Mouse (Mus musculus): ENCODE results near the gene Hist1h3d. TPM values are rescaled to one million over a fixed set of nuclear protein-coding genes. Genes with fewer than 3 reads are reported as not detected.

Gene Hist1h3d
- not detected for polyA plus RNA-seq (2017; shearing (Covaris generic))

DNA sequence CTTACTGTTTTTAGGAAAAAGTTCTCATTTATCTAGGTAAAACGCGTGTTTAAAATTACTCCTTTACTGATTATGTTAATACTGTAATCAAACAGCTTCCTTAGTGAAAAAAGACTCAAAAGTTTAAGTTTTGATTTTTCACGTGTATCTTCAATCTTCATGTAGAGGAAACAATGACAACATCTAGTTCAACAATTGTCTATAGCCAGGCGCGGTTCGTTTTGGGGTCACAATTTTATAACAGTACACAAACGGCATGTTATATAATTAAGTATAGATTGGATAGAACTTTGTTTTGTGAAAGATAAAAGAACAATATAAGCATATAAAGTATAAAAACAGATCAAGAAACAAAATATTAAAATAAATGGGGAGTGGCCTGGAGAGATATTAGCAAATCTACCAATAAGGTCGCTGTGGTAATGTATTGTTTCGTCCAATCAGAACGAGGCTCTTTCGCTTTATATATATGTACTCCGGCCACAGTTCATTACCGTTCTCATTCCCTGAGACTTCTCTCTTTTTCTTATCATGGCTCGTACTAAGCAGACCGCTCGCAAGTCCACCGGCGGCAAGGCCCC lies at the start of gene Hist1h3d:
Gene Hist1h3d (plus strand): TSS at position 493 of the 581 bp plus-strand sequence.

DNA sequence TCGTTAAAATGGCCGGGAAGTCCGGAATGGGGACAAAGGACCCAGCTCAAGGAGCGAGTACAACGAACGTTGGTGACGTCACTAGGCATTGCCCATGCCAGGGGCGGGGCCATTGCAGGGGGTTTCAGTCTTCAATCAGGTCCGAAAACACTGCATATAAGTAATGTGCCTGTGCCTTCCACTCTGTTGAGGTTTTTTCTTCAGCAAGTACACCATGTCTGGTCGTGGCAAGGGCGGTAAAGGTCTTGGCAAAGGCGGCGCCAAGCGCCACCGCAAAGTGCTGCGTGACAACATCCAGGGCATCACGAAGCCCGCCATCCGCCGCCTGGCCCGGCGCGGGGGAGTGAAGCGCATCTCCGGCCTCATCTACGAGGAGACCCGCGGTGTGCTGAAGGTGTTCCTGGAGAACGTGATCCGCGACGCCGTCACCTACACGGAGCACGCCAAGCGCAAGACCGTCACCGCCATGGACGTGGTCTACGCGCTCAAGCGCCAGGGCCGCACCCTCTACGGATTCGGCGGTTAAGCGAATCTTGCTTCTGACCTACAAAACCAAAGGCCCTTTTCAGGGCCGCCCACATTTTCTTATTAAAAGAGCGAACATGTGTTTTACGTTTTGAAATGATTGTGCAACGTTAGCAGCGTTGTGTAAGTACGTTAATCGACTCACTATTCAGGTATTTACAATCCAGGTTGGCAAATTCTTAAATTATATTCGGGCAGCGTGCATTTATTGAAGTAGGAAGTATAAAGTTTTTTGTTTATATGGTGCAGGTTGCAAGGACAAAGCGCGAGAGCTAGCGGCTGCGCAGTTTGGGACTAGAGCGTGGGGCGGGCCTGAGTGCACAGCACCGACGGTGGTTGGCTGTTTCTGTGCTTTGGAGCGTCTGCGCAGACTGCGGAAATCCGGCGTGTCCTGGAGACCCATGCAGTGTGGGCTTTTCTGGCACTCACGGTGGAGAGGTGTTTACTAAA lies 44.4 kb upstream of the Hist1h3d start, which contains the start of gene Hist1h4h:
Gene Hist1h4h (plus strand): TSS at position 150 of the 975 bp plus-strand sequence.

DNA sequence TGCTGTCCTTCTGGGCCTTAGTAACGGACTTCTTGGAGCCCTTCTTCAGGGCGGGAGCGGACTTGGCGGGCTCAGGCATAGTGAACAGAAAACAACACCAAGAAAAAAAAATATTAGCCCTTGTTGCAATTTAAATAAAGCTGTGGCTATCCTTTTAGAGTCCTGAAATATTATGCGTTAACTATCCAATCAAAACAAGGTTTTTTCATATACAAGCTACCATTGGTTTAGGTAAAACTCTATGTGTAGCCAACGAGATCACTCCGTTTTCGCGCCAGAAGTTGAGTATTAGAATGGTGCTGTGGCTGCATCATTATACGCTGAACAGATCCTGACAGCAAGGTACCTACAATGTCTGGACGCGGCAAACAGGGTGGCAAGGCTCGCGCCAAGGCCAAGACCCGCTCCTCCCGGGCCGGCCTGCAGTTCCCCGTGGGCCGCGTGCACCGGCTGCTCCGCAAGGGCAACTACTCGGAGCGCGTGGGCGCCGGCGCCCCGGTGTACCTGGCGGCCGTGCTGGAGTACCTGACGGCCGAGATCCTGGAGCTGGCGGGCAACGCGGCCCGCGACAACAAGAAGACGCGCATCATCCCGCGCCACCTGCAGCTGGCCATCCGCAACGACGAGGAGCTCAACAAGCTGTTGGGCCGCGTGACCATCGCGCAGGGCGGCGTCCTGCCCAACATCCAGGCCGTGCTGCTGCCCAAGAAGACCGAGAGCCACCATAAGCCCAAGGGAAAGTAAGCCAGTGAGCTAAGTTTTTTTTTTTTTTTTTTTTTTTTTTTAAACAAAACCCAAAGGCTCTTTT lies 41.8 kb upstream of the Hist1h3d start, which contains the start of gene Hist1h2af:
Gene Hist1h2af (plus strand): TSS at position 347 of the 808 bp plus-strand sequence.

DNA sequence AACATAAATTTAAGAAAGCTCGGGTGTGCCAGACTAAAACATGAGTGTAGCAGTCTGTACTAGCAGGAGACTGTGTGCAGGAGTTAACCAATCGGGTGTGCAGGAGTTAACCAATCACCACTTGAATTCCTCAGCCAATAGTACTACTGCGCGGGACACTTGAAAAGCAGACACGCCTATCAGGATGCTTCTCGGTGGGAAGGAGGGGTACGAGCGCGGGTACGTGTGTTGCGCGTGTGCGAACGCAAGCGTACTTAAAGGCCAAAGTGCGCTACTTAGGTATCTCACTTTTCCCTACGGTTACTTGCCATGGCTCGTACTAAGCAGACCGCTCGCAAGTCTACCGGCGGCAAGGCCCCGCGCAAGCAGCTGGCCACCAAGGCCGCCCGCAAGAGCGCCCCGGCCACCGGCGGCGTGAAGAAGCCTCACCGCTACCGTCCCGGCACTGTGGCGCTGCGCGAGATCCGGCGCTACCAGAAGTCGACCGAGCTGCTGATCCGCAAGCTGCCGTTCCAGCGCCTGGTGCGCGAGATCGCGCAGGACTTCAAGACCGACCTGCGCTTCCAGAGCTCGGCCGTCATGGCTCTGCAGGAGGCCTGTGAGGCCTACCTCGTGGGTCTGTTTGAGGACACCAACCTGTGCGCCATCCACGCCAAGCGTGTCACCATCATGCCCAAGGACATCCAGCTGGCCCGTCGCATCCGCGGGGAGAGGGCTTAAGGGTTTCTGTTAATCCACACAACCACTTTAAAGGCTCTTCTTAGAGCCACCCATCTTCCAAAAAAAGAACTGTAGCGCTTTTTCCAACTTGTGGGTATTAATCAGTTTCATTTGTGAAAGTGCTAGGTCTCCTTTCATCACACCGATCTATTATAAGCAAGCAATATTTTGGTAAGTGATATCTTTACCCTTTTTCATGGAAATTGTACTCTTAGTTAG lies 40.2 kb upstream of the Hist1h3d start, which contains the start of gene Hist1h3g:
Gene Hist1h3g (plus strand): TSS at position 286 of the 939 bp plus-strand sequence.

DNA sequence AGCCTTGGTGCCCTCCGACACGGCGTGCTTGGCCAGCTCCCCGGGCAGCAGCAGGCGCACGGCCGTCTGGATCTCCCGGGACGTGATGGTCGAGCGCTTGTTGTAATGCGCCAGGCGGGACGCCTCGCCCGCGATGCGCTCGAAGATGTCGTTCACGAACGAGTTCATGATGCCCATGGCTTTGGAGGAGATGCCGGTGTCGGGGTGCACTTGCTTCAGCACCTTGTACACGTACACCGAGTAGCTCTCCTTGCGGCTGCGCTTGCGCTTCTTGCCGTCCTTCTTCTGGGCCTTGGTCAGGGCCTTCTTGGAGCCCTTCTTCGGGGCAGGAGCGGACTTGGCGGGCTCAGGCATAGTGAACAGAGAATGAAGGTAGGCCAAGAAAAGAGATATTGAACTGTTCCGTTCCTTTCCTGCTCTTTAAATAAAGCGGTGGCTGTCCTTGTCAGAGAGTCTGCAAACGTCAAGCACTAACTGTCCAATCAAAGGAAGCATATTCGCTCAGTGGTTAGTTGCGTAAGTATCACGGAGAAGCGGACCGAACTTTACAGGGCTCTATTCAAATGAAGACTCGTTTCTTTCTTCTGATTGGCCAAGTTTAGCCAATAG lies 32.5 kb upstream of the Hist1h3d start, which contains the start of gene Hist1h2bh:
Gene Hist1h2bh (minus strand): TSS at position 394 of the 609 bp plus-strand sequence.

DNA sequence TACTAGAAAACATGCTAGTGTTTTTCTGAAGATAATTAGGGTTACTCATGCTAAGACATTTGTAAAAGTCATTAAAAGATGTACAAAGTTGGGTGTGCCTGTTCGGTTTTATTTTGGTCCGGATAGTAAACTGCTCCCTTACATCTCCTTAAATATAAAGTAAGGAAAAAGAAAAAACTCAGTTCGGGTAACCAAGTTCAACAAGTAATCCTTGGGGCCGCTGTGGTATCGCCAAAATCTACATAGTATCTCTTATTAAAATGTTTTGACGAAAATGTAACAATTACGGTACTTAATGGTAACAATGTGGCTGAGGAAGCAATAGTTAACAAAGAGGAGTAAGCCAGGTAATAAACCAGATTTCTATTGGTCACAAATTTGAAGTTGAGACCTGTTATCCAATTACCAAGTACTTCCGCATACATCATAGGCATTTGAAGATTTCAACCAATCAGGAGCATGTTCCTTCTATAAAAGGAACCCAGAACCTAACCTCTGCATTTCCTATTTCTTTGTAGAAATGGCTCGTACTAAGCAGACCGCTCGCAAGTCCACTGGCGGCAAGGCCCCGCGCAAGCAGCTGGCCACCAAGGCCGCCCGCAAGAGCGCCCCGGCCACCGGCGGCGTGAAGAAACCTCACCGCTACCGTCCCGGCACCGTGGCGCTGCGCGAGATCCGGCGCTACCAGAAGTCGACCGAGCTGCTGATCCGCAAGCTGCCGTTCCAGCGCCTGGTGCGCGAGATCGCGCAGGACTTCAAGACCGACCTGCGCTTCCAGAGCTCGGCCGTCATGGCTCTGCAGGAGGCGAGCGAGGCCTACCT lies 31.4 kb upstream of the Hist1h3d start, which contains the start of gene Hist1h3f:
Gene Hist1h3f (plus strand): TSS at position 88 of the 822 bp plus-strand sequence.

DNA sequence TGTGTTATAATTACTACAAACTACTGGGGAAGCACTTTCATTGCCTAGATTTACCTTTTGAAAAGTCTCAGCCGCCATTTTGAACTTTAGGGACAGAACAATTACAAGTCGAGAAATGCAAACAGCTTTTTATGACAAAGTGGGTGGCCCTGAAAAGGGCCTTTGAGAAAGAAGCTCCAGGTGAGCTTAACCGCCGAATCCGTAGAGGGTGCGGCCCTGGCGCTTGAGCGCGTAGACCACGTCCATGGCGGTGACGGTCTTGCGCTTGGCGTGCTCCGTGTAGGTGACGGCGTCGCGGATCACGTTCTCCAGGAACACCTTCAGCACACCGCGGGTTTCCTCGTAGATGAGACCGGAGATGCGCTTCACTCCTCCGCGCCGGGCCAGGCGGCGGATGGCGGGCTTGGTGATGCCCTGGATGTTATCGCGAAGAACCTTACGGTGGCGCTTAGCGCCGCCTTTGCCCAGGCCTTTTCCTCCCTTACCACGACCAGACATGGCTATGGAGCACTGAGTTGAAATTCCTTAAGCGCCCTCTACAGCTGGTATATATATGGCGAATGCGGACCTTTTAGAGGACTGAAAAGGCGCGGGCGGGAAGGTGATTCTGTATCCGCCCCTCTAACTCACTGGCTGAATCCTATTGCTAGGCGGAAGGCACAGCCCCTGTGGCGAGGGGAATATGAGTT lies 24.3 kb upstream of the Hist1h3d start, which contains the start of gene Hist1h4f:
Gene Hist1h4f (minus strand): TSS at position 503 of the 689 bp plus-strand sequence.

DNA sequence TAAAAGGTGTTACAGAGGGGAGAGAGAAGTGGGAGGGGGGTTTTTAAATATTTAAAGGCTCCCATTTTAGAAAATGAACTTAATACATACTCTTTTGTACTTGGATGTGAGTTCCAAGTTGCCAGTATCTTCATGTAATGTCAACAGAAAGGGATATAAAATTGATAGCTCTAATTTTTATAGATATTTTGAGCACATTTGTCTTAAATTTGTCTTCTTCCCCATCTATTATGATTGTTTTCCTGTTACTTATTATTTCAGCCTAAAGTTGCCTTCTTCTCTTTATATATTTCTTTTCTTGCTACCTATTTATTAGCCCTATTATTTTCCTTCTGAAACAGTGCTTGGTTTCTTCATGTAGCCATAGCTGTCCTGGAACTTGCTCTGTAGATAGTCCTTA lies 22.6 kb upstream of the Hist1h3d start, which contains the start of gene Hist1h1d:
Gene Hist1h1d (plus strand): TSS at position 301 of the 400 bp plus-strand sequence.

DNA sequence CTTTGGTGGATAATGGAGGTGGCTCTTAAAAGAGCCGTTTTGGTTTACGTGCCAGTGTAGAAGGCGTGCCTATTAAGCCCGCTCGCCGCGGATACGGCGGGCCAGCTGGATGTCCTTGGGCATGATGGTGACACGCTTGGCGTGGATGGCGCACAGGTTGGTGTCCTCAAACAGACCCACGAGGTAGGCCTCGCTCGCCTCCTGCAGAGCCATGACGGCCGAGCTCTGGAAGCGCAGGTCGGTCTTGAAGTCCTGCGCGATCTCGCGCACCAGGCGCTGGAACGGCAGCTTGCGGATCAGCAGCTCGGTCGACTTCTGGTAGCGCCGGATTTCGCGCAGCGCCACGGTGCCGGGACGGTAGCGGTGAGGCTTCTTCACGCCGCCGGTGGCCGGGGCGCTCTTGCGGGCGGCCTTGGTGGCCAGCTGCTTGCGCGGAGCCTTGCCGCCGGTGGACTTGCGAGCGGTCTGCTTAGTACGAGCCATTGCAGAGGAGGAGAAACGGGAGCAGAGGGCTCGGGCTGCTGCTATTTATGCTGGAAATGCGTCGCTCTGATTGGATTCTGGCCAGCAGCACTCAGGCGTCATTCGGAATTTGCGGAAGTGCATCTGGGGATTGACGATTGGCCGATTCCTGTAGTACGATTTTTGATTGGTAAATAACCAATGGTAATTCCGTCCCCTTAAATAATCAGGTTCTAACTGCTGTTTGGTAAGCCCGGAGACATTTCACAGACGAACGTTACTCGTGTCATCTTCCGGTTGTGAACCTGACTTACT lies 13.5 kb upstream of the Hist1h3d start, which contains the start of gene Hist1h3e:
Gene Hist1h3e (minus strand): TSS at position 487 of the 777 bp plus-strand sequence.

DNA sequence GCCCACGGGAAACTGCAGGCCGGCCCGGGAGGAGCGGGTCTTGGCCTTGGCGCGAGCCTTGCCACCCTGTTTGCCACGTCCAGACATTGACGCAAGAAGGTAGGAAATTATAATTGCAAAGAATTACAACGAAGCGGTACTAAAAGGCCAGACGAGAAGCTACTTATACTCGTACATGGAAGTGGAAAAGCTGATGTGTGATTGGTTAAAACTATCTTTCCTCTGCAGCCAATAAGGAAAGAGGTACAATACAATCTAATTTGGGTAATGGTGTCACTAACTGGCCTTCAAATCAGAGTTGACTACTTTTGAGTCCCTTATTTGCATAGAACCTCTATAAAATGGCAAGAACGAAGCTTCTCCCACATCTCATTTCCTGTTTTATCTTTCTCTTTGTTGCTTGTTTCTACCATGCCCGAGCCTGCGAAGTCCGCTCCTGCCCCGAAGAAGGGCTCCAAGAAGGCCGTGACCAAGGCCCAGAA lies 4.5 kb upstream of the Hist1h3d start, which contains the start of the genes Hist1h2ae and Hist1h2bg:
Gene Hist1h2ae (minus strand): TSS at position 199 of the 482 bp plus-strand sequence.
Gene Hist1h2bg (plus strand): TSS at position 375 of the 482 bp plus-strand sequence.

DNA sequence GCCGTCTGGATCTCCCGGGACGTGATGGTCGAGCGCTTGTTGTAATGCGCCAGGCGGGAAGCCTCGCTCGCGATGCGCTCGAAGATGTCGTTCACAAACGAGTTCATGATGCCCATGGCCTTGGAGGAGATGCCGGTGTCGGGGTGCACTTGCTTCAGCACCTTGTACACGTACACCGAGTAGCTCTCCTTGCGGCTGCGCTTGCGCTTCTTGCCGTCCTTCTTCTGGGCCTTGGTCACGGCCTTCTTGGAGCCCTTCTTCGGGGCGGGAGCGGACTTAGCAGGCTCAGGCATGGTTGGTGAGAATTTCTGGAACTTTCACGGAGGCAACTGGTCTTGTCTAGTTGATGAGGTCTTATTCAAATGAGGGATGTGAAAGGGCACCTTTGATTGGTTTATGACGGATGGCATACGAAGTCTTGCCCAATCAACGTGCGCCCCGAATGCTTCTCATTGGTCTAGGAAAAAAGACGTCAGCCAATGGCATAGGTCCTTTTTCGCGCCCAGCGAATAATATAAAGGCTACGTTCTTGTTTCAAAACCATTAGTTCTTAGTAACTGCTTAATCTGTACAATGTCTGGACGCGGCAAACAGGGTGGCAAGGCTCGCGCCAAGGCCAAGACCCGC lies 1.6 kb upstream of the Hist1h3d start, which contains the start of the genes Hist1h2bf and Hist1h2ad:
Gene Hist1h2bf (minus strand): TSS at position 299 of the 627 bp plus-strand sequence.
Gene Hist1h2ad (plus strand): TSS at position 484 of the 627 bp plus-strand sequence.

DNA sequence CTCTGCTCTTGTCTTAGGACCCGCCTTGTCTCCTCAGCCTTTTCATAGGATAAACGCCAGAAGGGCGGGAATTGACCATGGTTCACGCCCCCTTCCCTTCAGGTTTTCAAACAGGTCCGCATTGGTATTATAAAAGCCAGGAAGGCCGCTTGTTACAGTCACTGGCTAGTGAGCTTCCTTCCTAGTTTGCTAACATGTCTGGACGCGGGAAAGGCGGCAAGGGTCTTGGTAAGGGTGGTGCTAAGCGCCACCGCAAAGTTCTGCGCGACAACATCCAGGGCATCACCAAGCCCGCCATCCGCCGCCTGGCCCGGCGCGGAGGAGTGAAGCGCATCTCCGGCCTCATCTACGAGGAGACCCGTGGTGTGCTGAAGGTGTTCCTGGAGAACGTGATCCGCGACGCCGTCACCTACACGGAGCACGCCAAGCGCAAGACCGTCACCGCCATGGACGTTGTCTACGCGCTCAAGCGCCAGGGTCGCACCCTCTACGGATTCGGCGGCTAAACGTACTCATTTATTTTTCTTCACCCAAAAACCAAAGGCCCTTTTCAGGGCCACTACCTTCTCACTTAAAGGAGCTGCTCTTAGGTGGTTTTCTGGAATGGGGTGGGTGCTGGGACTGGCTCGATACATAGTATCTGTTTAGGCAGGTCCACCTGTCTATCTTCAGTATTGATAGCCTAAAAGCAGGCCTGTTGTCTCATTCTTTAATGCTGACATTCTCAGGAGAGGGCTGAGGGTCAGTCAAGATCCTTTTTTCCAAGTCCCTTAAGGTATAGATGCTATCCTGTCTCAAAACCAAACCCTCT lies 6.0 kb downstream of the Hist1h3d start, which contains the start of gene Hist1h4d:
Gene Hist1h4d (plus strand): TSS at position 191 of the 811 bp plus-strand sequence.

DNA sequence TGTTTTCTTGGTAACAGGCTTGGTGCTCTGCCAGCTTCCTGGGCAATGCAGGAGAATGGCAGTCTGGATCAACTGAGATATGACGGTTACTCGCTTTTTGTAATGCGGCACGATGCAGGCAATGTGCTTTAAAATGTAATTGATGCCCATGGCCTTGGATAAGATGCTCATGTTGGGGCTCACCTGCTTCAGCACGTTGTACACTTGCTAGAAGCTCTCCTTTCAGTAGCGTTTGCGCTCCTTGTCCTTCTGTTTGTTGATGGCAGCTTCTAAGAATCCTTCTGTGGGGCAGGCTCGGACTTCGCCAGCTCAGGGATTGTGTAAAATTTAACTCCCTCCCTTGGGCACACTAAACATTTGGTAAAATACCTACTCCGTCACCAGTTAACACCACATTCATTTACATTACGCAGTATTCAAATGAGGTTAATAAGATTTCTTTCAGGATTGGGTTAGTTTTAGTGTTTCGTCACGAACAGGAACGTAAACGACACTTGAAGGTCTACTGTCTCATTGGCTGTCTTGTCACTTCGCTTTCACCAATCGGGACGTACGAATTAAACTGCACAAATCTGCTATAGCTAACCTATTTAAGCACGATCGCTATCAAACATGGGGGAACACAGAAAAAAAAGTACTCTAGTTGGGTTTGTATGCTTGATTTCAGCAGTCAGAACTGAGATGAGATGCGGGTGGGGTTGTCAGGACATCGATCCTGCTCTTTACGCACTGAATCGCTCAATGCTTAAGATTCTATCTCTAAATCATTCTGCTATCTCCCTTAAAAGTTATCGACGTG lies 45.4 kb downstream of the Hist1h3d start, which contains the start of gene Hist1h2be:
Gene Hist1h2be (minus strand): TSS at position 392 of the 799 bp plus-strand sequence.

DNA sequence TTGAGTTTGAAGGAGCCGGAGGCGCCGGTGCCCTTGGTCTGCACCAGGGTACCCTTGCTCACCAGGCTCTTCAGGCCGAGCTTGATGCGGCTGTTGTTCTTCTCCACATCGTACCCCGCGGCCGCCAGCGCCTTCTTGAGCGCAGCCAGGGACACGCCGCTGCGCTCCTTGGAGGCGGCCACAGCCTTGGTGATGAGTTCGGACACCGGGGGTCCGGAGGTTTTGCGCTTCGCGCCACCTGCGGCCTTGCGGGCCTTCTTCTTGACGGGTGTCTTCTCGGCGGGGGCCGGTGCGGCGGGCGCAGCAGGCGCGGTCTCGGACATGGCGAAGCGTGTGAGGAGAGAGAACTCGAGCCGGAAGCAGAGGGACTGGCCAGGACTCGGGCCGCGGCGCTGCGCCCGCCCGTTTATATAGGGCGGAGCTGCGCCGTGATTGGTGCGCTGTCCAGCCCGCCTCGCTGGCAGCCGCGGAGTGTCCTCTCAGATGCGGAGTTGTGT lies 46.7 kb downstream of the Hist1h3d start, which contains the start of gene Hist1h1e:
Gene Hist1h1e (minus strand): TSS at position 384 of the 497 bp plus-strand sequence.

Data from inflammation-experienced regulatory T-cells, adult 16 weeks (primary cell).